Mouse (Mus musculus) heart, adult 2 months (tissue): ENCODE data around the gene Slc25a45.

Experiments
- CTCF ChIP-seq: fragments of 200-600 bp; IDR thresholded peaks from 2 replicates; pipeline ENCODE4 v1.8.1; 2022; ENCODE audit warnings: antibody characterized with exemption, mild to moderate bottlenecking, moderate library complexity
- EP300 ChIP-seq: fragments of 200-500 bp; IDR thresholded peaks from 2 replicates; pipeline ENCODE4 v1.6.1; 2011; ENCODE audit warnings: low read depth, low read length, control low read depth; ENCODE audit not compliant: insufficient read depth

GRCm38 (mm10) chr19:5907275-5907674 is 29.7 kb downstream of the Slc25a45 start:
- TF ChIP-seq CTCF (no peak), EP300 (no peak)
